Mouse (Mus musculus): Measurements from ENCODE around the gene Tmem231. TPM values are rescaled to one million over a fixed set of nuclear protein-coding genes. Genes with fewer than 3 reads are reported as not detected.

The Tmem231 gene
- polyA plus RNA-seq, 1 experiment from 2014 or later = 14.8 TPM

DNA sequence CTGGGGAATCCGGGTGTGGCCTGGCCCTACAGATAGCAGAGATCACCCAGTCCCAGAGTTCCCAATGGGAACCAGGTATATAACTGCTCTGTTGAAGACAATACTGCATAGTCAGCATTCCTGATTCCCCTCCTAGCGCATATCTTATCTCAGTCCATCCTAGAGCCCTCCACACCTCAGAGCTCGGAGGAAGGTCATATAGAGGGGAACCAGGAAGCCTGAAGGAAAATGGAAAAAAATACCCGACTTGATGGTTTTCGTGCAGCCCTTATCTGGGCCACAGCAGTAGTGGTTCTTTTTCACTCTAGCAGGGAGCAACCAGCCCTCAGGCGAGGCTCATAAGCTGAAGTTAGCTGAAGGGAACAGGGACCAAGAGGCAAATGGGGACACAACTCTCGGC is 8.7 kb downstream of the Tmem231 start:
- Histone ChIP-seq H3K4me1 (no peaks in the 10 kb centered on the region), H3K27me3 (no peaks in the 10 kb centered on the region), H3K9ac (no peak overlapping the region), H3K27ac (no peak overlapping the region), H3K36me3 (ENCODE audit: poor library complexity, severe bottlenecking) (no peaks in the 10 kb centered on the region), H3K4me3 (no peak overlapping the region), H3K4me2 (no peak overlapping the region), H3K9me3 (replicated peaks) (no peaks in the 10 kb centered on the region)
- WGBS = 89% methylated on average over 7 of the region's 7 CpGs
- ATAC-seq = no peak

DNA sequence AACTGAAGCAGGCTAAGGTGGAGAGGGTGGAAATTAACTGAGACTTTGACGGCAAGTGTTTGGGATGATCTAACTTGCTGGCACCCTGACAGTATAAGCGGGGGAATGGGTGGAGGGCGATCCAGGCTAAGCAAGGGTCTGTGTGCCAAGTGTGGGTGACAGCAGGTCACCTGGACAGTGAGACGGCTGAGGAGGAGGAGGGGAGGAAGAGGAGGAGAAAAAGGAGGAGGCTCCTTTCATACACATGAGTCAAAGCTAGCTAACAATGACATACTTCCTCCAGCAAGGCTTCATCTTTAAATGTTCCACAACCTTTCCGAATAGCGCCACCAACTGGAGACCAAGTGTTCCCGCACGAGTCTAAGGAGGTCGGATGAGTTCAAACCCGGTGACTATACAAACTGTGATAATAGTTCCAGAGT is 10.3 kb downstream of the Tmem231 start:
- Histone ChIP-seq H3K4me3 (no peak overlapping the region), H3K4me1 (no peaks in the 10 kb centered on the region), H3K9ac (no peak overlapping the region), H3K27me3 (no peaks in the 10 kb centered on the region), H3K4me2 (no peak overlapping the region), H3K27ac (no peak overlapping the region), H3K36me3 (ENCODE audit: poor library complexity, severe bottlenecking) (peaks cover 5% of the 10 kb centered on the region; the same call in 1 of the 2 replicates), H3K9me3 (replicated peaks) (no peaks in the 10 kb centered on the region)
- no peak for ATAC-seq
- 25% methylated on average over 10 of the region's 10 CpGs for WGBS

DNA sequence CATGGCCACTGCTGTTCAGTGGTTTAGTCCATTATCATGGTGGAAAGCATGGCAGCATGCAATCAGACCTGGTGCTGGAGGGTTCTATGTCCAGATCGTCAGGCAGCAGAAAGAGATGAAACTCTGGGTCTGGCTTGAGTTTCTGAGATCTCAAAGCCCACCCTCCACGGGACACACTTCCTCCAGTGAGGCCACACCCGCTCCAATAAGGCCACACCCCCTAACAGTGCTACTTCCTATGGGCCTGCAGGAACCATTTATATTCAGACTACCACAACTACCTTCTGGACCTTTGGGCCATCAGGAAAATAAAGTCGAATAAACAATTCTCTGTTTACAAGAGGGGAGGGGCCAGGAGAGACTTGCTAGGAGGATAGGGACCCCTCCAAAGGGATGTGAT is 12.7 kb downstream of the Tmem231 start:
- no peak overlapping the region for H3K9ac ChIP-seq
- H3K4me1 ChIP-seq = no peaks in the 10 kb centered on the region
- no peak overlapping the region for H3K4me2 ChIP-seq
- H3K9me3 ChIP-seq (replicated peaks) = no peaks in the 10 kb centered on the region
- ATAC-seq = no peak
- no peak overlapping the region for H3K27ac ChIP-seq
- no peaks in the 10 kb centered on the region for H3K27me3 ChIP-seq
- WGBS = 82% methylated on average over 4 of the region's 4 CpGs
- peaks cover 13% of the 10 kb centered on the region; the same call in 1 of the 2 replicates for H3K36me3 ChIP-seq (ENCODE audit: poor library complexity, severe bottlenecking)
- H3K4me3 ChIP-seq = no peak overlapping the region

DNA sequence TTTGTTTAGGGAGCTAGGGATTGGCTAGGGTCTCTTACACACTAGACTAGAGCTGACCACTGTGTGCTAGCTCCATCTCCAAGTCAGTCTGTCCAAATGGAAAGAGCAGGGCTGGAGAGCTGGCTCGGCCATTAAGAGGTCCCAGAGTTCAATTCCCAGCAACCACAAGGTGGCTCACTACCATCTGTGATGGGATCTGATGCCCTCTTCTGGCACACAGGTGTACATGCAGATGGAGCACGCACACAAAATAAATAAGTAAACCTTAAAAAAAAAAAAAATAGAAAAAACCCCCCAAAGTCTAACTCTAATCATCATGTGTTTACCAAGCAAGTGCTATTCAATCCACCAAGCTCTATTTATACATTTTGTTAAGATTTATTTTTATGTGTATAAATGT is 14.0 kb downstream of the Tmem231 start:
- Histone ChIP-seq H3K36me3 (ENCODE audit: poor library complexity, severe bottlenecking) (peaks cover 13% of the 10 kb centered on the region; the same call in 1 of the 2 replicates), H3K9ac (no peak overlapping the region), H3K9me3 (replicated peaks) (no peaks in the 10 kb centered on the region), H3K4me1 (no peaks in the 10 kb centered on the region), H3K4me3 (no peak overlapping the region), H3K27ac (no peak overlapping the region), H3K27me3 (no peaks in the 10 kb centered on the region), H3K4me2 (no peak overlapping the region)
- 93% methylated on average over 2 of the region's 2 CpGs for WGBS
- no peak for ATAC-seq

DNA sequence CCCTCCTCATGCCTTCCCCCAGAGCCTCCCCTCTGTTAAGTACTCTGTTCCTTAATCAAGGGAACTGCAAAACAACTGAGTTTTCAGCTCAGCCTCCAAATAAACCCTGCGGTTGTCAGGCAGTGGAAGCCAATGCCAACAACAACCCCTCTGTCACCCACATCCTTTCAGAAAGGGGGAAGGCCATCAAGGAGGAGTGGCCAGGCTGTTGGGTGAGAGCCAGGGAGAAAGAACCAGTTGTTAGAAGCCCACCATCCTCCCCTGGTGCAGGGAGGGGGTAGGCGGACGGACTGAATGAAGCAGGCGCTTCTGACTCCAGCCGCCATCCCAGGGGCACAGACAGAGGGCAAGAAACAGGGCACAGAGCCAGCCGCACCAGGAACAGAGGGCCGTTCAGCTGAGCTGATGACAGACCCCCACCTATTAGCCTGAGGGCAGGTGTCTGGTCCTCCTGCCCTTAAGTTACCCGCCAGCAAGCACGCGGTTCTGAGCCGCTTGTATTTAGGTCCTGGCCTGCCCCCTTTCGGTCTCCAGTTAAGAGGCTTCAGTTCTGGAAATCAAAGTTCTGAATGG is 20.7 kb downstream of the Tmem231 start:
- no peaks in the 10 kb centered on the region for H3K9me3 ChIP-seq (replicated peaks)
- WGBS = 31% methylated on average over 12 of the region's 12 CpGs

DNA sequence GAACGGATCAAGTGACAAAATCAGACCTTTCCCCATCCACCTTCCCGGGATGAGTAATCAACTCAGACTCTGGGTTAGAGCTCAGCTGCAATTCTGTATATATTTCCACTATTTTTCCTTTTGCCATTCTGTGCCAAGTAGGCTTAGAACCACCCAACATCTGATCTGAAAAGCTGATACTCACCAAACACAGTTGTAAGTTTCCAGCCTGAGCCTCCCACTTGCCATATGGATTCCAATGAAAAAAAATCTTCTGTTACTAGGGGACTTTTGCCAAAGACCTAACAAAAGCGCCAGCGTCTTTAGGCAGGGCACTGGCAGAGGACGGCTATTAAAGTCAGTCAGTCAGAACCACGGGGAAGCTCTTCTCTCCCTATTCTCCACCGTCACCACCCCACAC is 22.1 kb downstream of the Tmem231 start:
- no peaks in the 10 kb centered on the region for H3K9me3 ChIP-seq (replicated peaks)
- ATAC-seq = no peak
- H3K4me1 ChIP-seq = peaks cover 31% of the 10 kb centered on the region
- no peaks in the 10 kb centered on the region; the same call in 1 of the 2 replicates for H3K36me3 ChIP-seq (ENCODE audit: poor library complexity, severe bottlenecking)
- no peak overlapping the region for H3K4me3 ChIP-seq
- H3K9ac ChIP-seq = no peak overlapping the region
- WGBS = 32% methylated on average over 7 of the region's 7 CpGs
- peaks cover 14% of the 10 kb centered on the region; the same call in 1 of the 2 replicates for H3K27me3 ChIP-seq
- H3K4me2 ChIP-seq = no peak overlapping the region
- H3K27ac ChIP-seq = no peak overlapping the region

More for the DNA sequence above, 20.7 kb downstream of the Tmem231 start:
- peaks cover 4% of the 10 kb centered on the region; the same call in 1 of the 2 replicates for H3K36me3 ChIP-seq (ENCODE audit: poor library complexity, severe bottlenecking)
- H3K4me1 ChIP-seq = peaks cover 31% of the 10 kb centered on the region
- H3K27ac ChIP-seq = peak overlapping the region; percentile 64
- no peak overlapping the region for H3K4me3 ChIP-seq
- ATAC-seq = peak; percentile 85
- H3K4me2 ChIP-seq = peak overlapping the region; percentile 47
- H3K27me3 ChIP-seq = peaks cover 14% of the 10 kb centered on the region; the same call in 1 of the 2 replicates
- 0 out of 2 replicates have a peak overlapping the region, but pooled peaks have one; percentile 12 for H3K9ac ChIP-seq

DNA sequence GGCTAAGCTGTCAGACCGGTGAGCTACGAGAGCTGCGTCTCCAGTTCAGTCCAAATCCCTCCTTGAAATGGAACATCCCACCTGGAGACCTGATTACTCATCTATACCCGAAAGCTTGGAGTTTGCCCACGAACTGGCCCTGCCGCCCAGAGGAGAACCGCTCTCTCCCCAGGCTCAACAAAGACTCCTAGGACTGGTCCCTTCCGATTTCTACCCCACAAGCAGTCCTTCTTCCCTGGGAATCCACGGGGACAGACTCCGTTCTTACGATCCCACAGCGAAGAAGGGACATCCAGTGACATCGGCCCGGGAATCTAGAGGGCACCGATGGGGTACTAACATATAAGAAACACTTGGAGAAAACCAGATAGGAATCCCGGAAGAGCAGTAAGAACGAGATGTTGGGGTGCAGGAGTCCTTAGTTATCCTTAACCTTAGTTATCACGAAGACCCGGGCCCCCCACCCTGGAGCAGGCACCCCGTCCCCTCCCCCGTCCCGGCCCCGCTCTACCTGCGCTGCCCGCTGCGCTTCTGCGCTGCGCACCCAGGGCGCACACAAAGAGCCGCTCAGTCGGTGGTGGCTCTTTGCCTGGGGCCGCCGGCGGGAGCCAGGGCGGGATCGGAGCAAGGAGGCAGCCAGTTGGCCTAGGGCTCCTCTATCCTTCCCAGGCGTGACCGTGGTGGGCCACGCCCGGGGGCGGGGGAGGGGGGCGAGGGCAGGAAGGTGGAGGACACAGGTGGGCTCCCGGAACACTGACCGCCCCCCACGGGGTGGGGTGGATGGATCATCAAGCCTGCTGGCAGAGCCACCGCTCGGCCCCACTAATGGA is 23.8 kb downstream of the Tmem231 start, which contains the start of gene Chst5:
Chst5 (minus strand) TSS at position 827 of the 830 bp plus-strand sequence.
- no peak within 1 kb of the TSS for H3K27ac ChIP-seq
- H3K27me3 ChIP-seq = peaks cover 14% of the 10 kb centered on the region; the same call in 1 of the 2 replicates
- no peak for ATAC-seq
- H3K36me3 ChIP-seq (ENCODE audit: poor library complexity, severe bottlenecking) = no peaks in the 10 kb centered on the region
- WGBS = 2% methylated on average over 47 of the region's 47 CpGs
- peak within 1 kb of the TSS; percentile 78 for H3K4me2 ChIP-seq
- H3K4me1 ChIP-seq = peaks cover 31% of the 10 kb centered on the region
- peak within 1 kb of the TSS; percentile 45 for H3K4me3 ChIP-seq
- peak within 1 kb of the TSS; percentile 72 for H3K9ac ChIP-seq
- no peaks in the 10 kb centered on the region for H3K9me3 ChIP-seq (replicated peaks)

DNA sequence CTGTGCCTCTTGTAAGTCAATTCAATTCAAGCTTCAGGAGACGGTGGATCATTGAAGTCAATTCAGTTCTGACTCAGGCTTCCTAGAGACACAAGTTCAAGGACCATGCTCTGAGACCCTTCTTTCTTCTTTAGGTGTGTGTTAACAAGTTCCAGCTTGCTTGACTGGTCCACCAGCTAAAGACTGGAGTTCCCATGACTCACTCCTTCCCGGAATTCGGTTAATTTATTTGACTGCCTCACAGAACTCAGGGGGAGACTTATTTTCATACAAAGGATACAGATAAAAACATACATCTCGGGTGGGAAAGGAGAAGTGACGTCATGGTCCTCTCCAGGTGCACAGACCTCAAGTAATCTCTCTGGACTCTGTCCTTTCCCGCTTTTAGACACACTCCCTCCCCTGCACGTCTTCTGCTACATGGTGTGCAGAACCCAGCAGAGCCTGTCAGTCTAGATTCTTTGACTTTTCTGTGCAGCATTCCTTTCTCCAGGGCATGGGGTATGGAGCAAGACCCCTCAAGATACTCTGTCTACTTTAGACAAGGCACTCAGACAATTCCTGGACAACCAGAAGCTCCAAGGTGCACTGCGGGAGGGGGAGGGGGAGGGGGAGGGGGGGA is 28.1 kb downstream of the Tmem231 start:
- no peak overlapping the region for H3K27ac ChIP-seq
- H3K4me2 ChIP-seq = no peak overlapping the region
- no peak overlapping the region for H3K9ac ChIP-seq
- no peaks in the 10 kb centered on the region for H3K36me3 ChIP-seq (ENCODE audit: poor library complexity, severe bottlenecking)
- H3K27me3 ChIP-seq = peaks cover 13% of the 10 kb centered on the region; the same call in 1 of the 2 replicates
- no peaks in the 10 kb centered on the region for H3K9me3 ChIP-seq (replicated peaks)
- 82% methylated on average over 7 of the region's 8 CpGs for WGBS
- H3K4me3 ChIP-seq = no peak overlapping the region
- peaks cover 11% of the 10 kb centered on the region for H3K4me1 ChIP-seq
- no peak for ATAC-seq

DNA sequence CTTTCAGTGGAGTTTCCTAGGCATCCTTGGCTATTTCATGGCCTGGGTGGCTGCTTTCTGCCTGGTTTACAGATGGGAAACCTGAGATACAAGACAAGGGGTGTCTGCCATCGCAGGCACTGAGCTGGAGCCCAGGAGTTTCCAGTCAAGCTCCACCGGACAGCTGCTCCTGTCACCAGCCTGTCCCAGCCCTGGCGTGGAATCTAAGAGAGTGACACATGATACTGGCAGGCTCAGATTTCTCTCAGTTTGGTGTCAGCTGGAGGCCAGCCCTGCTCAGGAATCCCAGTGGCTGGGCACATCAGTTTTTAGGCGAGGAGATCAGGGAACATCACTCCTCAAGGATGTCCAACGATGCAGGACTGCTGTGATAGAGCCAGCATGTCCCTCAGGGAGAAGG is 31.6 kb downstream of the Tmem231 start:
- Histone ChIP-seq H3K27ac (no peak overlapping the region), H3K9ac (no peak overlapping the region), H3K4me1 (no peaks in the 10 kb centered on the region), H3K27me3 (no peaks in the 10 kb centered on the region), H3K36me3 (ENCODE audit: poor library complexity, severe bottlenecking) (no peaks in the 10 kb centered on the region), H3K4me3 (no peak overlapping the region), H3K4me2 (no peak overlapping the region), H3K9me3 (replicated peaks) (no peaks in the 10 kb centered on the region)
- no peak for ATAC-seq
- WGBS = 44% methylated on average over 5 of the region's 5 CpGs

DNA sequence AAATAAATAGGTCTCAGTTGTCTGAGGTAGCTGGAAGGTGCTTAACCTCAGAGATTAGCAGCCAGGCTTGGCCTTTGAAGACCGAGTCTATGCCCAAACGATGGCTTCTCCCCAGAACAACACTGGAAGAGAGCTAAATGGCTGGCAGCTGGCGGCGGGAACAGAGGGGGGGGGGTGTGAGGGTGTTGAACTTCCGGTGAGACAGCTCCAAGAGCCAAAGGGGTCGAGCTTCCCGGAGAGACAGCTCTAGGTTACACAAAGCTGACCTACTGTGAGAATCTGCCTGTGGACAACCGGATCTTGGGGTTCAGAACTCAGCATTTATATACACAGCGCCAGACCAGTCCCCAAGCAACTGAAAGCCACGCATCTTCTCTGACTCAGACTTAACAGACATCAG is 35.1 kb downstream of the Tmem231 start:
- Histone ChIP-seq H3K9me3 (replicated peaks) (no peaks in the 10 kb centered on the region), H3K27ac (no peak overlapping the region), H3K4me2 (no peak overlapping the region), H3K9ac (no peak overlapping the region), H3K4me1 (no peaks in the 10 kb centered on the region), H3K27me3 (no peaks in the 10 kb centered on the region), H3K4me3 (no peak overlapping the region), H3K36me3 (ENCODE audit: poor library complexity, severe bottlenecking) (no peaks in the 10 kb centered on the region)
- 36% methylated on average over 10 of the region's 10 CpGs for WGBS
- ATAC-seq = no peak

DNA sequence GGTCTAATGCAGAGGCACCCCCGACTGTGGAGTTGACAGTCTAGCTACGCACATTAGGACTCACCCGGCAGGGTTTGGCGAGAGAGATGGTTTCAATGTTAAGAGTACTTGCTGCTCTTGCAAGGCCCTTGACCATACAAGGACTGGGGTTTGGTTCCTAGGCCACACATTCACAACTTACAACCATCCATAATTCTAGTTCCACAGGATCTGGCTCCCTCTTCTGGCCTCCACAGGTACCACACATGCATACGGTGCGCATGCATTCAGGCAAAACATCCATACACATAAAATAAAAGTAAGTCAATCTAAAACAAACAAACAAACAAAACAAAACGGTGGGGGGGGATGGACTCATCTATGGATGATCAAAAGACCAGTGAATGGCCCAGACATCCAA is 38.7 kb downstream of the Tmem231 start:
- no peak for ATAC-seq
- peaks cover 27% of the 10 kb centered on the region for H3K27me3 ChIP-seq
- peaks cover 8% of the 10 kb centered on the region for H3K4me1 ChIP-seq
- H3K27ac ChIP-seq = no peak overlapping the region
- no peaks in the 10 kb centered on the region for H3K9me3 ChIP-seq (replicated peaks)
- H3K9ac ChIP-seq = no peak overlapping the region
- WGBS = 84% methylated on average over 7 of the region's 7 CpGs
- H3K4me3 ChIP-seq = no peak overlapping the region
- H3K36me3 ChIP-seq (ENCODE audit: poor library complexity, severe bottlenecking) = no peaks in the 10 kb centered on the region
- H3K4me2 ChIP-seq = no peak overlapping the region

DNA sequence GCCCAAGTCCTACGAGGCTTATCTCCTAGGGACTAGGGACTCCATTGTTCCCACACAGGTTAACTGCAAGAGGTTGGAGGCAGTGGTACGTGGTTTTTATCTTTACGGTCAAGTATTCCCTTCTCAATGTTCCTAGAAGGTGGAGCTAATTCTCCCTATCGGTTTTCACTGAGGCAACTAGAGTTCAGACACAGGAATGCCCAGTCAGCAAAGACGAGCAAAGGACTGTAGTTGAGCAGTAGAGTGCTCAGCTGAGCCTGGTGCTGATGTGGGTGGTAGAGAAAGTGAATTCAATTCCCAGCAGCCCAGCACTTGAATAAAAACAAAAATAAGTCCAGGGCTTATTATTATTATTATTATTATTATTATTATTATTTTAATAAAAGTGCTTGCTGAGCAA is 41.1 kb downstream of the Tmem231 start:
- no peak for ATAC-seq
- WGBS = 74% methylated on average over 5 of the region's 5 CpGs
- H3K9ac ChIP-seq = no peak overlapping the region
- no peaks in the 10 kb centered on the region for H3K9me3 ChIP-seq (replicated peaks)
- H3K27me3 ChIP-seq = peaks cover 48% of the 10 kb centered on the region
- no peak overlapping the region for H3K4me2 ChIP-seq
- H3K27ac ChIP-seq = no peak overlapping the region
- no peak overlapping the region for H3K4me3 ChIP-seq
- no peaks in the 10 kb centered on the region for H3K36me3 ChIP-seq (ENCODE audit: poor library complexity, severe bottlenecking)
- H3K4me1 ChIP-seq = peaks cover 11% of the 10 kb centered on the region

Measured in forebrain, embryonic 13.5 days (tissue).